ENCODE assay signal across 8 mouse cellular contexts in genomic region chr13:12340183-12340975, GRCm38 (mm10). TPM values are rescaled to one million over a fixed set of nuclear protein-coding genes. Genes with fewer than 3 reads are reported as not detected.
DNase-seq lines count a peak whose midpoint lies in the region; ATAC-seq and TF ChIP-seq lines count a peak whose summit lies in the region.

Gene Actn2, minus strand, starts transcription at chr13:12340760.

- WGBS in embryonic facial prominence, embryonic 15.5 days: under 1% methylated on average over 43 of the region's 43 CpGs
- WGBS in kidney, adult 2 months: 2% methylated on average over 43 of the region's 43 CpGs
- WGBS in limb, embryonic 12.5 days: under 1% methylated on average over 43 of the region's 43 CpGs
- under 1% methylated on average over 36 of the region's 43 CpGs for WGBS in midbrain, embryonic 13.5 days

- H3K36me3 ChIP-seq in embryonic facial prominence, embryonic 15.5 days: no peaks in the 10 kb centered on the region
- no peaks in the 10 kb centered on the region for H3K36me3 ChIP-seq in kidney, adult 2 months (ENCODE audit: control insufficient read depth, insufficient read depth, low read length)
- no peaks in the 10 kb centered on the region for H3K36me3 ChIP-seq in limb, embryonic 12.5 days
- H3K36me3 ChIP-seq in midbrain, embryonic 13.5 days: no peaks in the 10 kb centered on the region

- DNase-seq in brain, embryonic 14.5 days (ENCODE audit: low read depth): peak; percentile 92
- peak; percentile 77 to 78 for DNase-seq in heart, adult 9 months (ENCODE audit: low spot score in 2 of 2)
- DNase-seq in kidney, adult 2 months: peak; percentile 60
- DNase-seq in spleen, adult 12 weeks (ENCODE audit: low spot score): peak; percentile 29

- H3K9me3 ChIP-seq in embryonic facial prominence, embryonic 15.5 days (replicated peaks): no peaks in the 10 kb centered on the region
- H3K9me3 ChIP-seq in limb, embryonic 12.5 days: no peaks in the 10 kb centered on the region
- no peaks in the 10 kb centered on the region for H3K9me3 ChIP-seq in midbrain, embryonic 13.5 days

- peak; percentile 90 for ATAC-seq in embryonic facial prominence, embryonic 15.5 days (ENCODE audit: insufficient number of reproducible peaks, low FRiP score, low TSS enrichment, low read depth)
- ATAC-seq in limb, embryonic 12.5 days (ENCODE audit: insufficient number of reproducible peaks, insufficient read depth, low FRiP score, low TSS enrichment, low read depth): peak; percentile 94
- peak; percentile 99 for ATAC-seq in midbrain, embryonic 13.5 days
- ATAC-seq in monocyte, adult 5-6 weeks (replicated peaks; ENCODE audit: insufficient number of reproducible peaks, low FRiP score, low TSS enrichment, poor library complexity, severe bottlenecking): no peak

- H3K27me3 ChIP-seq in embryonic facial prominence, embryonic 15.5 days: no peaks in the 10 kb centered on the region
- H3K27me3 ChIP-seq in kidney, adult 2 months (replicated peaks; ENCODE audit: control insufficient read depth, insufficient read depth, low read length): no peaks in the 10 kb centered on the region; the same call in 1 of the 2 replicates
- peaks cover 9% of the 10 kb centered on the region for H3K27me3 ChIP-seq in limb, embryonic 12.5 days
- peaks cover 6% of the 10 kb centered on the region; the same call in 1 of the 2 replicates for H3K27me3 ChIP-seq in midbrain, embryonic 13.5 days

- H3K4me3 ChIP-seq in embryonic facial prominence, embryonic 15.5 days (replicated peaks): peak within 1 kb of the TSS; percentile 37
- H3K4me3 ChIP-seq in kidney, adult 2 months (ENCODE audit: insufficient read depth, low read depth, low read length): no peak within 1 kb of the TSS
- peak within 1 kb of the TSS; percentile 40 for H3K4me3 ChIP-seq in limb, embryonic 12.5 days (replicated peaks)
- H3K4me3 ChIP-seq in midbrain, embryonic 13.5 days (replicated peaks): peak within 1 kb of the TSS; percentile 48

- TF ChIP-seq POLR2A in brain, embryonic 14.5 days (IDR thresholded peaks at IDR 0.05; ENCODE audit: borderline replicate concordance, extremely low read depth, insufficient read depth, insufficient read length, poor library complexity, severe bottlenecking): no peak
- no peak for TF ChIP-seq POLR2A in kidney, adult 2 months (IDR thresholded peaks at IDR 0.05; ENCODE audit: low read depth, low read length)

- H3K4me2 ChIP-seq in embryonic facial prominence, embryonic 15.5 days (replicated peaks): peak within 1 kb of the TSS; percentile 67
- H3K4me2 ChIP-seq in limb, embryonic 12.5 days: peak within 1 kb of the TSS; percentile 77
- peak within 1 kb of the TSS; percentile 75 for H3K4me2 ChIP-seq in midbrain, embryonic 13.5 days (replicated peaks)

- peaks cover 9% of the 10 kb centered on the region; the same call in 1 of the 2 replicates for H3K4me1 ChIP-seq in embryonic facial prominence, embryonic 15.5 days
- no peaks in the 10 kb centered on the region for H3K4me1 ChIP-seq in kidney, adult 2 months (ENCODE audit: control insufficient read depth, insufficient read depth, low read length)
- peaks cover 3% of the 10 kb centered on the region for H3K4me1 ChIP-seq in limb, embryonic 12.5 days (replicated peaks)
- H3K4me1 ChIP-seq in midbrain, embryonic 13.5 days (replicated peaks): peaks cover 4% of the 10 kb centered on the region; the same call in 1 of the 2 replicates

- peak; percentile 47 for TF ChIP-seq CTCF in brain, embryonic 14.5 days (IDR thresholded peaks at IDR 0.05; ENCODE audit: borderline replicate concordance, extremely low read depth, insufficient read depth, insufficient read length)
- no peak for TF ChIP-seq CTCF in kidney, adult 2 months (conservative IDR thresholded peaks at IDR 0.05; ENCODE audit: insufficient read depth, insufficient read length, low read depth, low read length)

- 0 out of 2 replicates have a peak within 1 kb of the TSS, but pooled peaks have one; percentile 35 for H3K9ac ChIP-seq in embryonic facial prominence, embryonic 15.5 days
- H3K9ac ChIP-seq in limb, embryonic 12.5 days (replicated peaks): peak within 1 kb of the TSS; percentile 58
- H3K9ac ChIP-seq in midbrain, embryonic 13.5 days (replicated peaks): peak within 1 kb of the TSS; percentile 74

- no peak within 1 kb of the TSS for H3K27ac ChIP-seq in embryonic facial prominence, embryonic 15.5 days (replicated peaks)
- H3K27ac ChIP-seq in kidney, adult 2 months (ENCODE audit: insufficient read depth, low read depth, low read length): no peak within 1 kb of the TSS
- no peak within 1 kb of the TSS for H3K27ac ChIP-seq in limb, embryonic 12.5 days
- no peak within 1 kb of the TSS for H3K27ac ChIP-seq in midbrain, embryonic 13.5 days

RNA-seq across cellular contexts. Expression of gene Actn2, which starts in this region (rescaled TPM):
- polyA plus RNA-seq in brain, embryonic 14.5 days (2012; rRNA removed): 3.4 and 4.8 TPM in 2 replicates
- 199 and 264 TPM in 2 replicates for polyA plus RNA-seq in embryonic facial prominence, embryonic 15.5 days (2015; fragmentation: Nextera tagmentation; extraction: Ambion mirVana)
- polyA plus RNA-seq in kidney, adult 2 months (2012; rRNA removed): 2.3 and 25.0 TPM in 2 replicates
- polyA plus RNA-seq in limb, embryonic 12.5 days (2016; fragmentation: Nextera tagmentation; extraction: Ambion mirVana): 66.9 and 73.9 TPM in 2 replicates
- 1.1 and 1.7 TPM in 2 replicates for polyA plus RNA-seq in midbrain, embryonic 13.5 days (2015; fragmentation: Nextera tagmentation; extraction: Ambion mirVana)
- 0.19 TPM in 1 of 3 replicates, not detected in the others for total RNA-seq in monocyte, adult 5-6 weeks (2017)

Comparison
In these comparisons a context has a peak if more than half of its experiments do, and no peak if none do; other contexts are left out.
1. DNase-seq: peak in every context shown above with its lines; median percentile 92 in brain, embryonic 14.5 days; 78 in heart, adult 9 months; 60 in kidney, adult 2 months; 29 in spleen, adult 12 weeks.